Mouse (Mus musculus): ENCODE data around the gene Gm1043.

GRCm38 (mm10) chr5:37198011-37198688, 113.0 kb downstream of the Gm1043 start:
- TF ChIP-seq EP300 (IDR thresholded peaks at IDR 0.05; ENCODE audit: insufficient read depth, low read depth, low read length), result no peak
- TF ChIP-seq POLR2A (IDR thresholded peaks at IDR 0.05; ENCODE audit: insufficient read depth, low read length), result no peak
